Mouse (Mus musculus) spleen, adult 2 months (tissue): Measurements from ENCODE around the gene Reg4. TPM values are rescaled to one million over a fixed set of nuclear protein-coding genes. Genes with fewer than 3 reads are reported as not detected.

Experiments
- DNase-seq, 2 experiments: peaks; one replicate each; pipeline versions ENCODE4 v3.0.0 to v3.0.0-alpha.2; 2012 to 2021; ENCODE audit warnings: low spot score in 2 of 2, low read depth in 1 of 2
- H3K27ac ChIP-seq: fragments of 200-500 bp; 2 replicates; pipeline ENCODE4 v1.5.1; 2012; ENCODE audit warnings: low read length, inconsistent platforms; ENCODE audit not compliant: insufficient read depth
- H3K27me3 ChIP-seq: fragments of 200-500 bp; 2 replicates; pipeline ENCODE4 v1.6.1; 2012; ENCODE audit warnings: mild to moderate bottlenecking, moderate library complexity, low read length, inconsistent platforms; ENCODE audit not compliant: control insufficient read depth, insufficient read depth
- H3K36me3 ChIP-seq: fragments of 200-500 bp; 2 replicates; pipeline ENCODE4 v1.6.1; 2012; ENCODE audit warnings: mild to moderate bottlenecking, low read length, inconsistent platforms; ENCODE audit not compliant: control insufficient read depth, insufficient read depth
- H3K4me1 ChIP-seq: fragments of 200-500 bp; 2 replicates; pipeline ENCODE4 v1.6.1; 2011; ENCODE audit warnings: inconsistent platforms; ENCODE audit not compliant: control insufficient read depth, insufficient read depth, insufficient read length
- H3K4me3 ChIP-seq: fragments of 200-500 bp; 2 replicates; pipeline ENCODE4 v1.5.1; 2011; ENCODE audit warnings: mild to moderate bottlenecking, inconsistent platforms; ENCODE audit not compliant: insufficient read depth, insufficient read length; ENCODE audit errors: extremely low read depth
- CTCF ChIP-seq: fragments of 200-500 bp; IDR thresholded peaks from 2 replicates; pipeline ENCODE4 v1.5.1; 2011; ENCODE audit warnings: mild to moderate bottlenecking, inconsistent platforms; ENCODE audit not compliant: insufficient read depth, insufficient read length, insufficient replicate concordance; ENCODE audit errors: extremely low read depth
- POLR2A ChIP-seq: fragments of 200-500 bp; IDR thresholded peaks from 2 replicates; pipeline ENCODE4 v1.6.1; 2011; ENCODE audit warnings: low read depth, low read length, inconsistent platforms
- WGBS: fragments of 180-500 bp; shearing (Covaris S2); methylation state at CpG from one replicate; pipeline ENCODE4 v1.1.7; 2018; 5-methylcytosine and 5-hydroxymethylcytosine counted together
- polyA plus RNA-seq: library from polyadenylated mRNA; depleted of rRNA; stranded (reverse); fragments of >200 nt; gene quantifications from 2 replicates; pipeline ENCODE4 v1.2.3, GENCODE M21; 2012

Gene Reg4
- polyA plus RNA-seq, 1 experiment: not detected

DNA sequence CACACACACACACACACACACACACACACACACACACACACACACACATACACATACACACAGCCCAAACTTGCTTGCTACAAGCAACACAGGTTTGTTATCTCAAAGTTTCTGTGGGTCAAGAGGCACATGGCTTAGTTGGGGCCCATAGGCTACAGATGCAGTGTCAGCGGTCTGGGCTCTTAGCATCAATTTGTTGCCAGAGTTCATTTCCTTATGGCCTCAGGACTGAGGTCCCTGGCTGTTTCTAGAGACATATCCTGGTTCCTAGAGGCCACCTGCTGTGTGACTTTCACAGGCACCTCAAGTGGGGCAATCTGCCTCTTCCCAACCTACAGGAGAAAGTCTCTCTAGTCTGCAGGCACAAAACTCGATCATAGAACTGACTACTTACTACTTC, 27.4 kb downstream of the Reg4 start:
- Histone ChIP-seq H3K4me3 (no peak overlapping the region), H3K4me1 (no peaks in the 10 kb centered on the region), H3K36me3 (no peaks in the 10 kb centered on the region), H3K27ac (no peak overlapping the region), H3K27me3 (no peaks in the 10 kb centered on the region)
- 85% methylated on average over 2 of the region's 2 CpGs for WGBS
- no peak for TF ChIP-seq CTCF
- TF ChIP-seq POLR2A: no peak
- DNase-seq: no peak

GRCm38 (mm10) chr3:98249833-98250448, 28.0 kb downstream of the Reg4 start:
- no peak for TF ChIP-seq CTCF
- no peak for TF ChIP-seq POLR2A
- no peak overlapping the region for H3K27ac ChIP-seq
- no peak for DNase-seq
- H3K4me3 ChIP-seq: no peak overlapping the region
- WGBS: 59% methylated on average over 11 of the region's 11 CpGs
- no peaks in the 10 kb centered on the region for H3K27me3 ChIP-seq
- no peaks in the 10 kb centered on the region for H3K4me1 ChIP-seq
- no peaks in the 10 kb centered on the region for H3K36me3 ChIP-seq

DNA sequence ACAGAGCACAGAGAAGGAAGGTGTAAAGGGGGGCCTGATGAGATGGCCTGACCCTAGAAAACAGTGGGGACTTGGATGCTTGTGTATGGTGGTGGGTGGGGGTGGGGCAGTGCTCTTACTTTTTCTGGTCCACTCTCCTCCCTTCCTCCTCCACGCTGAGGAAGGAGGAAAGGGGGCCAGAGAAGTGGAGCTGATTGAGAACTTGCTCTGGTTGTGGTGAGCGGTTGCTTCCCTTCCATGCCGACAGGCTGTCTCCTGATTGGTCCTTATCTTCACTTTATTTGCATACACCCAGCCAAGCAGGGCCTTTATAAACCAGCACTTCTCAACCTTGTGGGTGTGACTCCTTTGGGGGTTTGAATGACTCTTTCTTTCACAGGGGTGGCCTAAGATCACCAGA, 32.1 kb downstream of the Reg4 start:
- TF ChIP-seq CTCF (no peak), POLR2A (no peak)
- no peak for DNase-seq
- Histone ChIP-seq H3K4me3 (no peak overlapping the region), H3K27ac (no peak overlapping the region), H3K36me3 (no peaks in the 10 kb centered on the region), H3K27me3 (no peaks in the 10 kb centered on the region), H3K4me1 (no peaks in the 10 kb centered on the region)
- 50% methylated on average over 3 of the region's 3 CpGs for WGBS

GRCm38 (mm10) chr3:98254656-98255583, 33.0 kb downstream of the Reg4 start:
- 84% methylated on average over 8 of the region's 8 CpGs for WGBS
- no peaks in the 10 kb centered on the region for H3K27me3 ChIP-seq
- H3K4me3 ChIP-seq: no peak overlapping the region
- H3K36me3 ChIP-seq: no peaks in the 10 kb centered on the region
- H3K27ac ChIP-seq: no peak overlapping the region
- H3K4me1 ChIP-seq: no peaks in the 10 kb centered on the region
- DNase-seq: no peak
- TF ChIP-seq CTCF: no peak
- no peak for TF ChIP-seq POLR2A

DNA sequence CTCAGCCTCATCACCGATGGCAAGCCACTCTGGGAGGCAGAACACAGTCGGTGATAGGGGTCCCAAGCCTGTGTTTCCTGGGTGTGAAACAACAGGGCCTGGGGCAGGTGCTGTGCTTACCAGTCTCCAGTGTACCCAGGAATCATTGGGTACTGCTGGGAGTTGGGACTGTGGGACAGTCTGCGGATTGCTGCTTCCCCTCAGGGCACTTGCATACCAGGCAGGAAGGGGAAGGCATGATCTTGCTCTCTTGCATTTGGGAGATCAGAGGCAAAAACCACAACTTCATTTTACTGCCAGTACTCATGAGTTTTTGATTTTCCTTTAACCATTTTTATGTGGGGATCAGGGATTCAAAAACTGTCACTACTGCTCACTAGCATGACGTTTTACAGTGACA, 36.8 kb downstream of the Reg4 start:
- no peak for DNase-seq
- Histone ChIP-seq H3K36me3 (no peaks in the 10 kb centered on the region), H3K4me3 (no peak overlapping the region), H3K27me3 (no peaks in the 10 kb centered on the region), H3K27ac (peak overlapping the region; percentile 11; the same call in 1 of the 2 replicates), H3K4me1 (no peaks in the 10 kb centered on the region)
- TF ChIP-seq POLR2A (no peak), CTCF (no peak)
- WGBS: 58% methylated on average over 4 of the region's 4 CpGs

GRCm38 (mm10) chr3:98259271-98259751, 37.4 kb downstream of the Reg4 start:
- WGBS: 81% methylated on average over 5 of the region's 5 CpGs
- no peaks in the 10 kb centered on the region for H3K27me3 ChIP-seq
- TF ChIP-seq POLR2A (no peak), CTCF (no peak)
- H3K36me3 ChIP-seq: no peaks in the 10 kb centered on the region
- H3K4me1 ChIP-seq: no peaks in the 10 kb centered on the region
- H3K4me3 ChIP-seq: no peak overlapping the region
- peak overlapping the region; percentile 13; the same call in 1 of the 2 replicates for H3K27ac ChIP-seq
- DNase-seq: no peak

DNA sequence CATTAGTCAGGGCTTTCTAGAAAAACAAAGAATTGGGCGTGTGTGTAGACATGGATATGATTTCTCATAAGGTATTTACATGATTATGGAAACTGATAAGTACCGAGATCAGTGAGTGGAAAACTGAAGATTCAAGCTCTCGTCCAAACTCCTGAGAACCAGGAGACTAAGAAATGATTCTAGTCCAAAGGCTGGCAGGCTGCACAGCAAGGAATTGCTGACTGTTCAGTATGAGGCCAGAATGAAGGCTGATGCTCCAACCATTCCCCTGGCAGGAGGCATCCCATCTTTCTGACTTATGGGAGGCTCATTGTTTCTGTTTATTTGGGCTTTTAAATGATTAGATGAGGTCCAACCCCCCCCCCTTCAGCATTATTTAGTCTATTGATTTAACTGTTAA, 38.6 kb downstream of the Reg4 start:
- 86% methylated on average over 3 of the region's 3 CpGs for WGBS
- no peak for TF ChIP-seq POLR2A
- no peak for TF ChIP-seq CTCF

More for the DNA sequence above, 38.6 kb downstream of the Reg4 start:
- Histone ChIP-seq H3K27ac (no peak overlapping the region), H3K27me3 (no peaks in the 10 kb centered on the region), H3K4me3 (no peak overlapping the region), H3K4me1 (no peaks in the 10 kb centered on the region), H3K36me3 (no peaks in the 10 kb centered on the region)
- no peak for DNase-seq
